36 mouse cellular contexts compared by ENCODE assay signal in the genomic region with DNA sequence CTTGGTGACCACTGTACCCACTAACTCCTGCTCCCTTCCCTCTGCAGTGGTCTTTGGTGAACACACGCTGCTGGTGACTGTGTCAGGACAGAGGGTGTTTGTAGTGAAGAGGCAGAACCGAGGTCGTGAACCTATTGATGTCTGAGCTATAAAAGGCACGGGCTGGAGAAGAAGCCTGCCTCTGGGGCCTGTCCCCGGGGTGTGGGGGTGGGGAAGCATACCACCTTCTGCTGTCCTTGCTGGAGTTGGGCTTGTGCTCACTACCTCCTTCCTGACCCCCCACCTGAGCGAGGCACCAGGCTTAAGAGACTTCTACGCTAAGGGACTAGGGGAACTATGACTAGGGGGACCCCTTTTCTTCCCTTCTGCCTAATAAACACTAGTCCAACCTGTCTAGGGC. TPM values are rescaled to one million over a fixed set of nuclear protein-coding genes. Genes with fewer than 3 reads are reported as not detected.
DNase-seq lines count a peak whose midpoint lies in the region; ATAC-seq lines count a peak whose summit lies in the region.
"Had no signal": no experiment of that assay in that cellular context is flagged by ENCODE, and none has a peak within 500 bp of the region (broad histone marks: within the 10 kb centered on the region; RNA-seq: fewer than 3 reads in every experiment).

No protein-coding gene starts in this region.

- H3K9me3 ChIP-seq in heart, embryonic 10.5 days: no peaks in the 10 kb centered on the region
- no peaks in the 10 kb centered on the region for H3K9me3 ChIP-seq in limb, embryonic 12.5 days
- no peaks in the 10 kb centered on the region for H3K9me3 ChIP-seq in limb, embryonic 10.5 days (replicated peaks)
- H3K9me3 ChIP-seq in embryonic facial prominence, embryonic 10.5 days: no peaks in the 10 kb centered on the region
- H3K9me3 ChIP-seq: embryonic facial prominence, embryonic 15.5 days; forebrain, embryonic 12.5 days; limb, embryonic 15.5 days; neural tube, embryonic 12.5 days had no signal

- WGBS in heart, embryonic 10.5 days: 54% methylated on average over 7 of the region's 7 CpGs
- 45% methylated on average over 7 of the region's 7 CpGs for WGBS in limb, embryonic 12.5 days
- 63% methylated on average over 7 of the region's 7 CpGs for WGBS in limb, embryonic 10.5 days
- WGBS in embryonic facial prominence, embryonic 10.5 days: 63% methylated on average over 7 of the region's 7 CpGs

- H3K4me1 ChIP-seq in heart, embryonic 10.5 days: peaks cover 69% of the 10 kb centered on the region
- H3K4me1 ChIP-seq in limb, embryonic 12.5 days (replicated peaks): peaks cover 20% of the 10 kb centered on the region
- peaks cover 31% of the 10 kb centered on the region for H3K4me1 ChIP-seq in limb, embryonic 10.5 days
- H3K4me1 ChIP-seq in embryonic facial prominence, embryonic 10.5 days: peaks cover 37% of the 10 kb centered on the region

- H3K36me3 ChIP-seq in heart, embryonic 10.5 days: peaks cover 44% of the 10 kb centered on the region
- peaks cover 55% of the 10 kb centered on the region for H3K36me3 ChIP-seq in limb, embryonic 12.5 days
- H3K36me3 ChIP-seq in limb, embryonic 10.5 days: peaks cover 52% of the 10 kb centered on the region
- peaks cover 47% of the 10 kb centered on the region for H3K36me3 ChIP-seq in embryonic facial prominence, embryonic 10.5 days (replicated peaks)

- intact Hi-C loops in heart, postnatal 36 days (cut with DNase I): loop anchor here (5.0 kb wide), 1 partner anchor 363 kb away; a partner anchor contains a TSS

- H3K27me3 ChIP-seq in heart, embryonic 10.5 days (ENCODE audit: insufficient read depth, poor library complexity, severe bottlenecking): no peaks in the 10 kb centered on the region
- no peaks in the 10 kb centered on the region for H3K27me3 ChIP-seq in limb, embryonic 12.5 days
- no peaks in the 10 kb centered on the region for H3K27me3 ChIP-seq in limb, embryonic 10.5 days (ENCODE audit: low read depth, poor library complexity, severe bottlenecking)
- H3K27me3 ChIP-seq in embryonic facial prominence, embryonic 10.5 days (replicated peaks; ENCODE audit: low read depth, poor library complexity, severe bottlenecking): no peaks in the 10 kb centered on the region
- H3K27me3 ChIP-seq: embryonic facial prominence, embryonic 15.5 days; forebrain, embryonic 12.5 days; limb, embryonic 15.5 days; neural tube, embryonic 12.5 days had no signal

- no peak for ATAC-seq in limb, embryonic 12.5 days (ENCODE audit: insufficient number of reproducible peaks, insufficient read depth, low FRiP score, low TSS enrichment, low read depth)
- ATAC-seq: activated CD4-positive, CD25-positive, alpha-beta regulatory T cell, adult 4 months; hindbrain, embryonic 16.5 days had no signal

- H3K27ac ChIP-seq in heart, embryonic 10.5 days: peak overlapping the region; percentile 31
- no peak overlapping the region for H3K27ac ChIP-seq in limb, embryonic 12.5 days
- H3K27ac ChIP-seq in limb, embryonic 10.5 days: no peak overlapping the region
- H3K27ac ChIP-seq in embryonic facial prominence, embryonic 10.5 days (replicated peaks): no peak overlapping the region
- H3K27ac ChIP-seq: embryonic facial prominence, embryonic 15.5 days; forebrain, embryonic 12.5 days; limb, embryonic 15.5 days; neural tube, embryonic 12.5 days; stomach, postnatal 0 days had no signal

- 0 out of 2 replicates have a peak overlapping the region, but pooled peaks have one; percentile 23 for H3K9ac ChIP-seq in limb, embryonic 12.5 days (replicated peaks)
- H3K9ac ChIP-seq: embryonic facial prominence, embryonic 15.5 days; forebrain, embryonic 12.5 days; limb, embryonic 15.5 days; neural tube, embryonic 12.5 days had no signal

- no peak for DNase-seq in heart, embryonic 10.5 days (ENCODE audit: low spot score)
- DNase-seq in heart, postnatal 36 days: no peak
- no peak for DNase-seq in limb, embryonic 10.5 days (ENCODE audit: low spot score)
- peak; percentile 25 for DNase-seq in 416B (ENCODE audit: low read depth)
- DNase-seq in embryonic facial prominence, embryonic 10.5 days (ENCODE audit: low spot score): no peak
- no peak for DNase-seq in right cerebral cortex, postnatal 14 days
- DNase-seq: cerebellum, adult 2 months; cerebellum, postnatal 14 days; gastrocnemius, postnatal 10 days; kidney, adult 18-20 months; kidney, postnatal 36 days; lung, adult 2 months; lung, postnatal 10 days; right cerebral cortex, adult 18-20 months; right cerebral cortex, postnatal 4 days; thymus, adult 18-20 months; thymus, postnatal 25 days had no signal

- no peak overlapping the region for H3K4me2 ChIP-seq in limb, embryonic 12.5 days
- H3K4me2 ChIP-seq: embryonic facial prominence, embryonic 15.5 days; forebrain, embryonic 12.5 days; limb, embryonic 15.5 days; midbrain, embryonic 11.5 days; neural tube, embryonic 12.5 days had no signal

- H3K4me3 ChIP-seq in heart, embryonic 10.5 days: no peak overlapping the region
- H3K4me3 ChIP-seq in limb, embryonic 12.5 days (replicated peaks): no peak overlapping the region
- H3K4me3 ChIP-seq in limb, embryonic 10.5 days: no peak overlapping the region
- 0 out of 2 replicates have a peak overlapping the region, but pooled peaks have one; percentile 13 for H3K4me3 ChIP-seq in embryonic facial prominence, embryonic 10.5 days
- H3K4me3 ChIP-seq: embryonic facial prominence, embryonic 15.5 days; forebrain, embryonic 12.5 days; limb, embryonic 15.5 days; myocyte; neural tube, embryonic 12.5 days had no signal

RNA-seq across cellular contexts. Expression of a gene that starts 3.7 kb away (rescaled TPM):
- polyA plus RNA-seq in heart, embryonic 10.5 days (2016; fragmentation: Nextera tagmentation; extraction: Ambion mirVana): 69.9 and 77.7 TPM in 2 replicates
- total RNA-seq in heart, postnatal 36 days (2021): 10 to 100 TPM; 57.2 to 61.0 TPM
- 41.8 and 42.5 TPM in 2 replicates for polyA plus RNA-seq in limb, embryonic 12.5 days (2016; fragmentation: Nextera tagmentation; extraction: Ambion mirVana)
- 35.4 and 39.7 TPM in 2 replicates for polyA plus RNA-seq in limb, embryonic 10.5 days (2016; fragmentation: Nextera tagmentation; extraction: Ambion mirVana)
- 38.6 and 40.2 TPM in 2 replicates for polyA plus RNA-seq in embryonic facial prominence, embryonic 10.5 days (2016; fragmentation: Nextera tagmentation; extraction: Ambion mirVana)

RNA-seq across cellular contexts. Expression of a gene that starts 4.8 kb away (rescaled TPM):
- polyA plus RNA-seq in heart, embryonic 10.5 days (2016; fragmentation: Nextera tagmentation; extraction: Ambion mirVana): 4.8 and 8.7 TPM in 2 replicates
- total RNA-seq in heart, postnatal 36 days (2021): 1 to 10 TPM; 2.9 to 4.0 TPM
- polyA plus RNA-seq in limb, embryonic 12.5 days (2016; fragmentation: Nextera tagmentation; extraction: Ambion mirVana): 9.7 and 11.0 TPM in 2 replicates
- 5.4 and 6.3 TPM in 2 replicates for polyA plus RNA-seq in limb, embryonic 10.5 days (2016; fragmentation: Nextera tagmentation; extraction: Ambion mirVana)
- 5.7 and 6.1 TPM in 2 replicates for polyA plus RNA-seq in embryonic facial prominence, embryonic 10.5 days (2016; fragmentation: Nextera tagmentation; extraction: Ambion mirVana)

RNA-seq across cellular contexts. Expression of a gene that starts 13.6 kb away (rescaled TPM):
- 1.4 and 1.6 TPM in 2 replicates for polyA plus RNA-seq in heart, embryonic 10.5 days (2016; fragmentation: Nextera tagmentation; extraction: Ambion mirVana)
- total RNA-seq in heart, postnatal 36 days (2021): under 1 TPM; 0.19 to 0.31 TPM
- 4.0 and 4.5 TPM in 2 replicates for polyA plus RNA-seq in limb, embryonic 12.5 days (2016; fragmentation: Nextera tagmentation; extraction: Ambion mirVana)
- polyA plus RNA-seq in limb, embryonic 10.5 days (2016; fragmentation: Nextera tagmentation; extraction: Ambion mirVana): 3.3 and 3.7 TPM in 2 replicates
- polyA plus RNA-seq in embryonic facial prominence, embryonic 10.5 days (2016; fragmentation: Nextera tagmentation; extraction: Ambion mirVana): 3.6 and 4.5 TPM in 2 replicates
- polyA plus RNA-seq: myocyte had no signal

RNA-seq across cellular contexts. Expression of a gene that starts 20.8 kb away (rescaled TPM):
- polyA plus RNA-seq in heart, embryonic 10.5 days (2016; fragmentation: Nextera tagmentation; extraction: Ambion mirVana): 0.07 and 0.16 TPM in 2 replicates
- not detected for total RNA-seq in heart, postnatal 36 days (2021)
- 0.12 and 0.25 TPM in 2 replicates for polyA plus RNA-seq in limb, embryonic 12.5 days (2016; fragmentation: Nextera tagmentation; extraction: Ambion mirVana)
- 0.08 and 0.18 TPM in 2 replicates for polyA plus RNA-seq in limb, embryonic 10.5 days (2016; fragmentation: Nextera tagmentation; extraction: Ambion mirVana)
- polyA plus RNA-seq in embryonic facial prominence, embryonic 10.5 days (2016; fragmentation: Nextera tagmentation; extraction: Ambion mirVana): 0.11 TPM in 1 of 2 replicates, not detected in the other
- total RNA-seq: adrenal gland, adult 2 months; adrenal gland, postnatal 36 days; layer of hippocampus, adult 8-10 months; layer of hippocampus, postnatal 25 days; left cerebral cortex, adult 8-10 months; left cerebral cortex, postnatal 36 days; megakaryocyte progenitor cell, adult 5-6 weeks had no signal
- polyA plus RNA-seq: activated CD4-positive, CD25-positive, alpha-beta regulatory T cell, adult 4 months; adrenal gland, adult 2 months; midbrain, postnatal 0 days; spleen, adult 2 months had no signal

RNA-seq across cellular contexts. Expression of a gene that starts 20.8 kb away (rescaled TPM):
- 11.1 and 18.0 TPM in 2 replicates for polyA plus RNA-seq in heart, embryonic 10.5 days (2016; fragmentation: Nextera tagmentation; extraction: Ambion mirVana)
- under 1 TPM; 0.11 to 0.25 TPM for total RNA-seq in heart, postnatal 36 days (2021)
- 62.5 and 62.8 TPM in 2 replicates for polyA plus RNA-seq in limb, embryonic 12.5 days (2016; fragmentation: Nextera tagmentation; extraction: Ambion mirVana)
- polyA plus RNA-seq in limb, embryonic 10.5 days (2016; fragmentation: Nextera tagmentation; extraction: Ambion mirVana): 36.5 and 54.3 TPM in 2 replicates
- polyA plus RNA-seq in embryonic facial prominence, embryonic 10.5 days (2016; fragmentation: Nextera tagmentation; extraction: Ambion mirVana): 48.1 TPM in 2 replicates
- polyA plus RNA-seq: activated CD4-positive, CD25-positive, alpha-beta regulatory T cell, adult 4 months had no signal
